Mouse (Mus musculus): ENCODE results near the gene Hic1. TPM values are rescaled to one million over a fixed set of nuclear protein-coding genes. Genes with fewer than 3 reads are reported as not detected.

Gene Hic1
- polyA plus RNA-seq, 1 experiment from 2014 or later = 3.6 TPM

DNA sequence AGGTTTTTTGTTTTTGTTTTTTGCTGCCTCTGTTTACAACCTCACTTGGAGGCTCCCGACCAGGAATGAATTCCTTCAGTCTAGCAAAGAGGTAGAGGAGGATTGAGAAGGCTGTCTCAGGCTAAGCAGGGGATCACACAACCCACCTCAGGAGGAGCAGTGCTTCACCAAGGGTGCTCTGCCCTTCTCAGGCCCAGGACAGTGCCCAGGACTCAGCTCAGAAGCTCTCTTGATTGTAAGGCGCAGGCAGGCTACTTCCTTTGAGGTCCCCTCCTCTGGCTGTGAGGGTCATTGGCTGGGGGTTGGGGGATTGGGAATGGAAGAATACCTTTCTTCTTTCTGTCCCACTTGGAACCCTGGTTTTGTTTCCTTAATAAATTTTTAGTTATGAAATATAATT, 5.3 kb downstream of the Hic1 start:
- Histone ChIP-seq H3K9me3 (replicated peaks; ENCODE audit: control insufficient read depth, low read length) (no peaks in the 10 kb centered on the region), H3K9ac (replicated peaks; ENCODE audit: low read length) (no peak overlapping the region), H3K27me3 (ENCODE audit: control insufficient read depth, insufficient read depth, low read length) (peaks cover 52% of the 10 kb centered on the region), H3K27ac (replicated peaks; ENCODE audit: low read depth, low read length) (no peak overlapping the region), H3K4me3 (ENCODE audit: low read depth, low read length) (no peak overlapping the region), H3K4me1 (ENCODE audit: control insufficient read depth, insufficient read depth, low read length) (peaks cover 15% of the 10 kb centered on the region), H3K4me2 (ENCODE audit: low read depth, low read length) (no peak overlapping the region), H3K36me3 (replicated peaks; ENCODE audit: control insufficient read depth, insufficient read depth, low read depth, low read length) (peaks cover 9% of the 10 kb centered on the region)
- WGBS = 69% methylated on average over 2 of the region's 2 CpGs
- no peak for DNase-seq (ENCODE audit: low spot score)
- no peak for ATAC-seq (replicated peaks; ENCODE audit: insufficient number of reproducible peaks, low FRiP score, low TSS enrichment, low read depth)

DNA sequence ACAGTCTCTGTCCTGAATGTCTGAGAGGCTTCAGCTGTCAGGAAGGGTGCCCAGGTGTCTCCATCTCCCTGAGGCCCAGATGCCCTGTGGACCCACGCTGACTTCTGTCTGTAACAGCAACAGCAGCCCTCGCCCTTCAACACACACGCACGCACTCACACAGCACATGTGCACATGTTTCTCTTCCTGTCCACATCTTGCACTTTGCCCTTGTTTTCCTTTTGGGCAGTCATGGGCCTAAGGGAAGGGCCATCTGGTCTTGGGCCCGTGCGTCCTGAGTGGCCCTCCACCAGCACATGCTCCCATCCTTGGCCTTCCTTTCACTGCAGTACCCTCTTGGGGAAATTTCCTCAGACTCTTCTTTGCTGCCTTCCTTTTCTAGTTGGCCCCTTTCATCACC, 5.9 kb downstream of the Hic1 start:
- H3K36me3 ChIP-seq (replicated peaks; ENCODE audit: control insufficient read depth, insufficient read depth, low read depth, low read length) = peaks cover 9% of the 10 kb centered on the region
- H3K4me3 ChIP-seq (ENCODE audit: low read depth, low read length) = no peak overlapping the region
- 72% methylated on average over 6 of the region's 6 CpGs for WGBS
- H3K9me3 ChIP-seq (replicated peaks; ENCODE audit: control insufficient read depth, low read length) = no peaks in the 10 kb centered on the region
- ATAC-seq (replicated peaks; ENCODE audit: insufficient number of reproducible peaks, low FRiP score, low TSS enrichment, low read depth) (no peak), DNase-seq (ENCODE audit: low spot score) (no peak)
- H3K4me1 ChIP-seq (ENCODE audit: control insufficient read depth, insufficient read depth, low read length) = peaks cover 11% of the 10 kb centered on the region
- H3K9ac ChIP-seq (replicated peaks; ENCODE audit: low read length) = no peak overlapping the region
- H3K27me3 ChIP-seq (ENCODE audit: control insufficient read depth, insufficient read depth, low read length) = peaks cover 46% of the 10 kb centered on the region
- no peak overlapping the region for H3K4me2 ChIP-seq (ENCODE audit: low read depth, low read length)
- H3K27ac ChIP-seq (replicated peaks; ENCODE audit: low read depth, low read length) = no peak overlapping the region

DNA sequence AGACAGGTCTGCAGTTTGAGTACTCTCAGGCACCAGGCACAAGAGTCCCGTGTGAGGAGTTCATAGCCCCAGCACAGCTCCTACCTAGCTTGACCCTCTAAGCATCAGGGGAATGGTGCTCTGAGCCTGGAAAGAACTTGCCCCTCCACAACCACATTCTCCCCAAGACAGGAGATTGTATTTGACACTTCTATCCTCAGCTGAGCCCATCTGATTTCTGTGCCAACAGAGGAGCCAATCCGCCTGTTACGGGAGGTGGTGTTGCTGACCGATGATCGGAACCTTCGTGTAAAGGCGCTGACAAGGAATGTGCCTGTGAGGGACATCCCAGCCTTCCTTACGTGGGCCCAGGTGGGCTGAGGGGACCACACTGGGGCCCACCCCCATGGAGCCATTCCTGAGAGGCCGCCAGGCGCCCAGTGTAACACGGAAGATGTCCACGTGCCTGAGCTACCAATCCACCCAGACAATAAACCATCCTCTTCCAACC, 6.7 kb downstream of the Hic1 start:
- Histone ChIP-seq H3K4me3 (ENCODE audit: low read depth, low read length) (no peak overlapping the region), H3K4me1 (ENCODE audit: control insufficient read depth, insufficient read depth, low read length) (peaks cover 10% of the 10 kb centered on the region), H3K9me3 (replicated peaks; ENCODE audit: control insufficient read depth, low read length) (no peaks in the 10 kb centered on the region), H3K9ac (replicated peaks; ENCODE audit: low read length) (no peak overlapping the region), H3K4me2 (ENCODE audit: low read depth, low read length) (no peak overlapping the region), H3K36me3 (replicated peaks; ENCODE audit: control insufficient read depth, insufficient read depth, low read depth, low read length) (peaks cover 9% of the 10 kb centered on the region), H3K27ac (replicated peaks; ENCODE audit: low read depth, low read length) (no peak overlapping the region), H3K27me3 (ENCODE audit: control insufficient read depth, insufficient read depth, low read length) (peaks cover 39% of the 10 kb centered on the region)
- no peak for ATAC-seq (replicated peaks; ENCODE audit: insufficient number of reproducible peaks, low FRiP score, low TSS enrichment, low read depth)
- 89% methylated on average over 12 of the region's 12 CpGs for WGBS
- no peak for DNase-seq (ENCODE audit: low spot score)

DNA sequence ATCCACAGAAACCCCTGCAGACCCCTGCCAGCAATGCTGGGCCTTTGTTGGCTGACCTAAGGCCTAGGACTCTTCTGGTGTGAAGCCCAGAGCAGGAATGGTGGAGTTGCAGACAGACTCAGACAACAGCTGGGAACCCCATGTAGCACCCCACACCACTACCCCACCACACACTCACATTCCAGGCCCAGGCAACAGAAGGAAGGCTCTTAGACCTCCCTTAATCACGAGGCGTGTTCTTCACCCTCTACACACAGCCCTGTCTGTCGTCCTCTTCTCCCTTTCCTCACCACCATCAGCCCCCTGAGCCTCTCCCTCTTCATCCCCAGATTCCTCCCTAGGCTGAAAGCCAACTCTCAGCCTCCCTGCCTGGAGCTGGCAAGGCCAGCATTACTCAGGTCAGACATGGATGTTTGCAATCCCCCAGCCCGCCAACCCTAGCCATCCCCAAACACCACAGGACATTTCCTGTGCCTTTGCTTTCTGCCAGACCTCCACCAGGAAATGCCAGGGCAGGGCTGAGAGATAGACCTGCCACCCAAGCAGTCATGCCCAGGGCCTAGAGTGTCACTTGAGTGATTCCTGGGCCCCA, 7.8 kb downstream of the Hic1 start:
- no peak for DNase-seq (ENCODE audit: low spot score)
- Histone ChIP-seq H3K9me3 (replicated peaks; ENCODE audit: control insufficient read depth, low read length) (no peaks in the 10 kb centered on the region), H3K36me3 (replicated peaks; ENCODE audit: control insufficient read depth, insufficient read depth, low read depth, low read length) (peaks cover 9% of the 10 kb centered on the region), H3K4me2 (ENCODE audit: low read depth, low read length) (no peak overlapping the region), H3K4me3 (ENCODE audit: low read depth, low read length) (no peak overlapping the region), H3K9ac (replicated peaks; ENCODE audit: low read length) (no peak overlapping the region), H3K27ac (replicated peaks; ENCODE audit: low read depth, low read length) (no peak overlapping the region), H3K27me3 (ENCODE audit: control insufficient read depth, insufficient read depth, low read length) (peaks cover 28% of the 10 kb centered on the region), H3K4me1 (ENCODE audit: control insufficient read depth, insufficient read depth, low read length) (peaks cover 8% of the 10 kb centered on the region)
- ATAC-seq (replicated peaks; ENCODE audit: insufficient number of reproducible peaks, low FRiP score, low TSS enrichment, low read depth) = no peak; the same call in 1 of the 2 replicates
- 83% methylated on average over 4 of the region's 4 CpGs for WGBS

DNA sequence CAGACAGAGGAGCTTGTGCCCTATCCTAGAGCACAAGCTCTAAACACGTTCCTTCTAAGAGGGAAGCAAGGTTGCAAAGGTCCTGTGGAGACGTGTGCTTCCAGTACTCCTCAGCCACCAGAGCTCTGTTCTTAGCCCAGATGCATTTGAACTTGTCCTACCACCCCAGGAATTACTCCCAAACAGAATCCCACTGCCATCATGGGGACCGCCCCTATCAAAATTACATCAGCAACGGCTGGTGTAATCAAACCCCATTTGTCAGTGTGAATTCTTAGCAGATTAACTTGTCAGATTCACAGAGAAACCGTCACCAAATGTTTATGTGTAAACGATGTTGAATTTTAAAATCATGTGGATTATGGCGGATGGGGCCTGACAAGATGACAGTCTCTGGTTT, 8.4 kb downstream of the Hic1 start:
- ATAC-seq (replicated peaks; ENCODE audit: insufficient number of reproducible peaks, low FRiP score, low TSS enrichment, low read depth) = no peak
- WGBS = 77% methylated on average over 7 of the region's 7 CpGs
- H3K36me3 ChIP-seq (replicated peaks; ENCODE audit: control insufficient read depth, insufficient read depth, low read depth, low read length) = peaks cover 9% of the 10 kb centered on the region

DNA sequence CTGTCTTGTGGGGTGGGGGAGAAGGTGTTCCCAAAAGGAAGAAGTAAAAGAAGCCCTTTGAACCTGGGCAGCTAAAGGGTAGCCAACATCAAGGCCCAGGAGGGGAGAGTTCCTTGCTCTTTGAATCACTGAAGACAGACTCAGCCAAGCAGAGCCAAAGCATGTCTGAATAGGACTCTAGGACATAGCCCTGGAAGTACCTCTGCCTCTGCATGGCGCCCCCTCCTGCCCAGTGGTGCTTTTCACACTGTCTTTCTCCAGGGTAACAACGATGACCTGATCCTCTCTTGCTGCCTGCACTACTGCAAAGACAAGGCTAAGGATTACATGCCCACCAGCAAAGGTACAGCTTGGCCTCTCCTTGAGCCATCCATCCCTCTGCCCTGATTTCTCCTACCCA, 9.8 kb downstream of the Hic1 start:
- Histone ChIP-seq H3K9me3 (replicated peaks; ENCODE audit: control insufficient read depth, low read length) (no peaks in the 10 kb centered on the region), H3K9ac (replicated peaks; ENCODE audit: low read length) (no peak overlapping the region), H3K4me3 (ENCODE audit: low read depth, low read length) (no peak overlapping the region), H3K27me3 (ENCODE audit: control insufficient read depth, insufficient read depth, low read length) (peaks cover 9% of the 10 kb centered on the region), H3K4me2 (ENCODE audit: low read depth, low read length) (no peak overlapping the region), H3K27ac (replicated peaks; ENCODE audit: low read depth, low read length) (no peak overlapping the region), H3K36me3 (replicated peaks; ENCODE audit: control insufficient read depth, insufficient read depth, low read depth, low read length) (peaks cover 9% of the 10 kb centered on the region), H3K4me1 (ENCODE audit: control insufficient read depth, insufficient read depth, low read length) (no peaks in the 10 kb centered on the region; the same call in 1 of the 2 replicates)
- WGBS = 45% methylated on average over 2 of the region's 2 CpGs
- no peak for ATAC-seq (replicated peaks; ENCODE audit: insufficient number of reproducible peaks, low FRiP score, low TSS enrichment, low read depth)
- DNase-seq (ENCODE audit: low spot score) = no peak

More for the DNA sequence above, 8.4 kb downstream of the Hic1 start:
- DNase-seq (ENCODE audit: low spot score) = no peak
- Histone ChIP-seq H3K27ac (replicated peaks; ENCODE audit: low read depth, low read length) (no peak overlapping the region), H3K9me3 (replicated peaks; ENCODE audit: control insufficient read depth, low read length) (no peaks in the 10 kb centered on the region), H3K9ac (replicated peaks; ENCODE audit: low read length) (no peak overlapping the region), H3K4me1 (ENCODE audit: control insufficient read depth, insufficient read depth, low read length) (peaks cover 6% of the 10 kb centered on the region), H3K4me2 (ENCODE audit: low read depth, low read length) (no peak overlapping the region), H3K4me3 (ENCODE audit: low read depth, low read length) (no peak overlapping the region), H3K27me3 (ENCODE audit: control insufficient read depth, insufficient read depth, low read length) (peaks cover 23% of the 10 kb centered on the region)

DNA sequence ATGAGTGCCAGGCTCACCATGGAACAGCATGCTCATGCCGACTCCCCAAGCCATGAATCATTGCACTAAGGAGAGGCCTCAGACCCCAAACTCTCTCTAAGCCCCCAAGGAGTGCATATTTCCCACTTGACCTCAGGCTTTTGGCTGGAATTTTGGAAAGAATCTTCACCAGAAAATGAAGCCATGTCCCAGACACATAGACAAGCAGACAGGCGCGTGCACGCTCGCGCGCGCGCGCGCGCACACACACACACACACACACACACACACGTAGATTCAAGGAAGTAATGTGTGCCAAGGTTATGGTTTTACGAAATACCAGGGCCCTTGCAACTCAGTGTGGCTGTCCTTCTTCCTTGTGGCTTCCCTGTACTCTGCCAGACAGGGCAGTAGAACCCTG, 10.9 kb downstream of the Hic1 start:
- H3K27ac ChIP-seq (replicated peaks; ENCODE audit: low read depth, low read length) = no peak overlapping the region
- ATAC-seq (replicated peaks; ENCODE audit: insufficient number of reproducible peaks, low FRiP score, low TSS enrichment, low read depth) (no peak), DNase-seq (ENCODE audit: low spot score) (no peak)
- peaks cover 9% of the 10 kb centered on the region for H3K36me3 ChIP-seq (replicated peaks; ENCODE audit: control insufficient read depth, insufficient read depth, low read depth, low read length)
- H3K9me3 ChIP-seq (replicated peaks; ENCODE audit: control insufficient read depth, low read length) = no peaks in the 10 kb centered on the region
- no peak overlapping the region for H3K9ac ChIP-seq (replicated peaks; ENCODE audit: low read length)
- H3K4me1 ChIP-seq (ENCODE audit: control insufficient read depth, insufficient read depth, low read length) = no peaks in the 10 kb centered on the region; the same call in 1 of the 2 replicates
- 90% methylated on average over 14 of the region's 14 CpGs for WGBS
- H3K27me3 ChIP-seq (ENCODE audit: control insufficient read depth, insufficient read depth, low read length) = 0 out of 2 replicates have a peak, but pooled peaks cover 3% of the 10 kb centered on the region
- no peak overlapping the region for H3K4me2 ChIP-seq (ENCODE audit: low read depth, low read length)
- no peak overlapping the region for H3K4me3 ChIP-seq (ENCODE audit: low read depth, low read length)

DNA sequence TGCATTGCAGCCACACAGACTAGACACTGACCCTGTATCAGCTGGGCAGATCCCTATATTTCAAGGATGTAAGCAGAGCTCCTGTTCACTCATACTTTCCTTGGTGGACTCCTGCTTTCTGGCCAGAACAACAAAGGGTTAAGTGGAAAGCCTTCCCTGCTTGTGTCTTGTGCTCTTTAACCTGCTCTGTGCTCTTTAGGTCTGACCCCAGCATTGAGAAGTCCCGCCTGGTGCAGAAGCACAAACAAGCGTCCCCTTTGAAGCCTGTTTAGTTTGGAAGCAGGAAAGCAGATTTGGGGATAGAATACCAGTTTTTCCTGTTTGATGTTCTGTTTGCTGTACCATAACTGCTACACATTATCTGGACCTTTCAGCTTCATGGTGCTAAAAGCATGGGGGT, 11.4 kb downstream of the Hic1 start:
- Histone ChIP-seq H3K4me2 (ENCODE audit: low read depth, low read length) (no peak overlapping the region), H3K9me3 (replicated peaks; ENCODE audit: control insufficient read depth, low read length) (no peaks in the 10 kb centered on the region), H3K27me3 (ENCODE audit: control insufficient read depth, insufficient read depth, low read length) (no peaks in the 10 kb centered on the region), H3K9ac (replicated peaks; ENCODE audit: low read length) (no peak overlapping the region), H3K36me3 (replicated peaks; ENCODE audit: control insufficient read depth, insufficient read depth, low read depth, low read length) (peaks cover 4% of the 10 kb centered on the region), H3K4me3 (ENCODE audit: low read depth, low read length) (no peak overlapping the region), H3K27ac (replicated peaks; ENCODE audit: low read depth, low read length) (no peak overlapping the region), H3K4me1 (ENCODE audit: control insufficient read depth, insufficient read depth, low read length) (no peaks in the 10 kb centered on the region; the same call in 1 of the 2 replicates)
- no peak for DNase-seq (ENCODE audit: low spot score)
- no peak for ATAC-seq (replicated peaks; ENCODE audit: insufficient number of reproducible peaks, low FRiP score, low TSS enrichment, low read depth)
- 20% methylated on average over 2 of the region's 2 CpGs for WGBS

Data from embryonic facial prominence, embryonic 11.5 days (tissue).